Comparison of ENCODE assay signal across 8 mouse cellular contexts in genomic region chr14:37134304-37135126, GRCm38 (mm10). TPM values are rescaled to one million over a fixed set of nuclear protein-coding genes. Genes with fewer than 3 reads are reported as not detected.
DNase-seq lines count a peak whose midpoint lies in the region; ATAC-seq lines count a peak whose summit lies in the region.

No protein-coding gene starts in this region.

- 3% methylated on average over 27 of the region's 40 CpGs for WGBS in embryonic facial prominence, embryonic 14.5 days
- 2% methylated on average over 40 of the region's 40 CpGs for WGBS in limb, embryonic 10.5 days

- H3K9me3 ChIP-seq in embryonic facial prominence, embryonic 14.5 days (ENCODE audit: control insufficient read depth, low read length), result no peaks in the 10 kb centered on the region
- no peaks in the 10 kb centered on the region for H3K9me3 ChIP-seq in limb, embryonic 10.5 days (replicated peaks)

- H3K27ac ChIP-seq in embryonic facial prominence, embryonic 14.5 days (replicated peaks; ENCODE audit: low read depth, low read length), result peak overlapping the region; percentile 75
- H3K27ac ChIP-seq in limb, embryonic 10.5 days, result peak overlapping the region; percentile 90

- H3K4me1 ChIP-seq in embryonic facial prominence, embryonic 14.5 days (ENCODE audit: control insufficient read depth, insufficient read depth, low read length), result peaks cover 4% of the 10 kb centered on the region; the same call in 1 of the 2 replicates
- peaks cover 6% of the 10 kb centered on the region; the same call in 1 of the 2 replicates for H3K4me1 ChIP-seq in limb, embryonic 10.5 days

- peak overlapping the region; percentile 81 for H3K4me3 ChIP-seq in embryonic facial prominence, embryonic 14.5 days (ENCODE audit: low read depth, low read length)
- H3K4me3 ChIP-seq in limb, embryonic 10.5 days, result peak overlapping the region; percentile 90

- peaks cover 35% of the 10 kb centered on the region for H3K36me3 ChIP-seq in embryonic facial prominence, embryonic 14.5 days (ENCODE audit: control insufficient read depth, insufficient read depth, low read length)
- H3K36me3 ChIP-seq in limb, embryonic 10.5 days, result peaks cover 39% of the 10 kb centered on the region

- H3K27me3 ChIP-seq in embryonic facial prominence, embryonic 14.5 days (replicated peaks; ENCODE audit: control insufficient read depth, insufficient read depth, low read length), result no peaks in the 10 kb centered on the region
- H3K27me3 ChIP-seq in limb, embryonic 10.5 days (ENCODE audit: low read depth, poor library complexity, severe bottlenecking), result no peaks in the 10 kb centered on the region

- DNase-seq in kidney, adult 11 months, result peak; percentile 36
- no peak for DNase-seq in kidney, postnatal 4 days
- DNase-seq in ES-CJ7 (ENCODE audit: low read depth, low spot score), result peak; percentile 35
- no peak for DNase-seq in embryonic facial prominence, embryonic 14.5 days (ENCODE audit: low spot score)
- no peak for DNase-seq in limb, embryonic 10.5 days (ENCODE audit: low spot score)
- DNase-seq in naive thymus-derived CD4-positive, alpha-beta T cell, adult 2 months (ENCODE audit: low read depth), result peak; percentile 76
- DNase-seq in cerebellum, postnatal 25 days, result no peak
- DNase-seq in cerebellum, postnatal 14 days, result no peak

- H3K4me2 ChIP-seq in embryonic facial prominence, embryonic 14.5 days (ENCODE audit: low read depth, low read length), result peak overlapping the region; percentile 62

- no peak; the same call in 1 of the 2 replicates for ATAC-seq in embryonic facial prominence, embryonic 14.5 days (ENCODE audit: low read depth)

- H3K9ac ChIP-seq in embryonic facial prominence, embryonic 14.5 days (ENCODE audit: low read depth, low read length), result peak overlapping the region; percentile 88

RNA-seq across cellular contexts. Expression of gene Ghitm, which starts 0.6 kb away (rescaled TPM):
- polyA plus RNA-seq in embryonic facial prominence, embryonic 14.5 days (2014; fragmentation: Nextera tagmentation; extraction: Ambion mirVana), result 198 and 210 TPM in 2 replicates
- polyA plus RNA-seq in limb, embryonic 10.5 days (2016; fragmentation: Nextera tagmentation; extraction: Ambion mirVana), result 182 TPM in 2 replicates

RNA-seq across cellular contexts. Expression of gene 2610528A11Rik, which starts 20.7 kb away (rescaled TPM):
- 7.9 and 9.0 TPM in 2 replicates for polyA plus RNA-seq in embryonic facial prominence, embryonic 14.5 days (2014; fragmentation: Nextera tagmentation; extraction: Ambion mirVana)
- polyA plus RNA-seq in limb, embryonic 10.5 days (2016; fragmentation: Nextera tagmentation; extraction: Ambion mirVana), result 2.7 and 3.5 TPM in 2 replicates

RNA-seq across cellular contexts. Expression of gene Cdhr1, which starts 36.4 kb away (rescaled TPM):
- 3.0 TPM in 2 replicates for polyA plus RNA-seq in embryonic facial prominence, embryonic 14.5 days (2014; fragmentation: Nextera tagmentation; extraction: Ambion mirVana)
- 0.04 and 0.09 TPM in 2 replicates for polyA plus RNA-seq in limb, embryonic 10.5 days (2016; fragmentation: Nextera tagmentation; extraction: Ambion mirVana)

Comparison
In these comparisons a context has a peak if more than half of its experiments do, and no peak if none do; other contexts are left out.
1. DNase-seq: peak in kidney, adult 11 months (single experiment), ES-CJ7 (single experiment) and naive thymus-derived CD4-positive, alpha-beta T cell, adult 2 months (single experiment); none in kidney, postnatal 4 days (0 of 2), embryonic facial prominence, embryonic 14.5 days (single experiment), limb, embryonic 10.5 days (single experiment), cerebellum, postnatal 25 days (0 of 2) and cerebellum, postnatal 14 days (0 of 2).